Mouse (Mus musculus) leukemia stem cell, adult 10-12 weeks (primary cell): ENCODE results near the gene Wt1. TPM values are rescaled to one million over a fixed set of nuclear protein-coding genes. Genes with fewer than 3 reads are reported as not detected.

Experiments used
- polyA plus RNA-seq: library from polyadenylated mRNA; stranded (reverse); fragments of >175 nt; gene quantifications from 2 replicates; pipeline ENCODE4 v1.2.3, GENCODE M21; 2012; ENCODE audit warnings: low replicate concordance

Gene Wt1
- 0.86 and 1.2 TPM in 2 replicates for polyA plus RNA-seq

DNA sequence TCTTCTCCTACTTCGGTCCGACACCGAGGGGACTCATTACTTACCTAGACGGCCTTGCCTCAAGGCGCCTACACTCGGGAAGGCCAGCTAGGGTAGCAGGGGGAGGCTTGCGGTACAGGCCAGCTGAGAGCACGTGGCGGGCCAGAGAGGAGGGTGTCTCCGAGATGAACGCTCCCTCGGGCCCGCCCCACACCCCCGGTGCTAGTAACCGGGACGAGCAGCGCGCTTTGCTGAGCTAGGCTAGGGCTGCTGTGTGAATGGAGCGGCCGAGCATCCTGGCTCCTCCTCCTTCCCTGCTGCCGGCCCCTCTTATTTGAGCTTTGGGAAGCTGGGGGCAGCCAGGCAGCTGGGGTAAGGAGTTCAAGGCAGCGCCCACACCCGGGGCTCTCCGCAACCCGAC lies at the start of gene Wt1:
Gene Wt1 (plus strand): TSS at position 251 of the 400 bp plus-strand sequence.

GRCm38 (mm10) chr2:105091718-105092117 lies 34.6 kb upstream of the Wt1 start, which contains the start of gene Gm11060:
Gene Gm11060, plus strand, starts transcription at chr2:105092018.

Other genes starting within 250 kb of the Wt1 start
- gene Eif3m, start 109.4 kb upstream of the Wt1 start, polyA plus RNA-seq, result 2.5 and 8.8 TPM in 2 replicates
- not detected in 2 replicates for gene Gm11060, start 34.5 kb upstream of the Wt1 start, polyA plus RNA-seq
- not detected in 2 replicates for gene Them7, start 97.8 kb downstream of the Wt1 start, polyA plus RNA-seq